Mouse (Mus musculus) retina, postnatal 7 days (tissue): Measurements from ENCODE around the gene Safb.

Experiments
- DNase-seq: peaks from one replicate; pipeline ENCODE4 v3.0.0-alpha.2; 2012; ENCODE audit warnings: low read depth, low spot score

Gene Safb

DNA sequence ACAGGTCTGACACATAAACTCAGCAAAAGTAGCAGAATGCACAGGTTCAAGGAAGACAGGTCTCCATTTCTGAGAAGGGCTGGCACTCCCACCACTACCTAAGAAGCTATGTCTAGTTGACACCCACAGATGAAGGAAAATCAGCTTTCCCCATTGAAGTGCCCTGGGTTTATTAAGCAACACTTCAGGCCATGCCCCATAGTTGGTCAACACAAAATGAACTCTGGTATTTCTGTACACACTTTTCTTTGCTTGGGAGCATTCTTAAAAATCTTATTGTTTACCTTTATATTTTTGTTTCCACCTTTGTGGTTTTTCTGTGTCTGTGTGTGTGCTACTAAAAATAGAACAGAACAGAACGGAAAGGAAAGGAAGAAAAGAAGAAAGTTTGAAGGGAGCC, 24.5 kb upstream of the Safb start:
- DNase-seq: no peak

DNA sequence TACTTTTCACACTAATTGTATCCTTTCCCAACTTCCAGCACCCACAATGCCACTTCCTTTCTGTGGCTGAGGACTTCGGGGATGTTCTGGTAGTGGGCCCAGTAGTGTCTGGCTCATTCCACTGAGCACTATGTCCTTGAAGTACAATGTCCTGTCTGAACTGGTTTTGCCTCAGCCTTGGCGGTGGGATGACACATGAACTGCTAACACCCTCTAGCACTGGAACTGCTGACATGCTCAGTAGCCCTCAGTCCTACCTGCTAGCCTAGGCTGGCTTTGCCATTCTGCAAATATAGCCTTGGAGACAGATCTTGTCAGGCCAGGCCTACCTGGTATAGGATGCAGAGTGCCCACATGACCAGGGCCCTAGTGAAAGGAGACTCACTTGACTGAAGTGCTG, 22.8 kb upstream of the Safb start:
- DNase-seq: no peak

DNA sequence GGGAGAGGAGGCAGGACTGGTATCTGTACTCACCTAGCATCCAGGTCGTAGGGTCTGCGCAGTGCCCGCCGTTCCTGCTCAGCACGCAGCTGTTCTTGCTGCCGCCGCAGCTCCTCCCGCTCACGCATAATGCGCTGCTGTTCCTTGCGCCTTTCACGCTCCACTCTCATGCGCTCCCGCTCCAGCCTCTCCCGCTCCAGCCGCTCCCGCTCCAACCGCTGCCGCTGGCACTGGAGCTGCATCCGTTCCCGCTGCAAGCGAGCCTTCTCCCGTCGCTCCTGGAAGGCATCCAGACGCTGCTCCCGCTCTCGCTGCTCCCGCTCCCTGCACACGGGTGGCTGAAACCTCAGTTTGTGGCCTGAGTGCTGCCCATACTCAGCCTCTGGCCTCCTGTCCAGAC, 18.3 kb upstream of the Safb start:
- DNase-seq: no peak

DNA sequence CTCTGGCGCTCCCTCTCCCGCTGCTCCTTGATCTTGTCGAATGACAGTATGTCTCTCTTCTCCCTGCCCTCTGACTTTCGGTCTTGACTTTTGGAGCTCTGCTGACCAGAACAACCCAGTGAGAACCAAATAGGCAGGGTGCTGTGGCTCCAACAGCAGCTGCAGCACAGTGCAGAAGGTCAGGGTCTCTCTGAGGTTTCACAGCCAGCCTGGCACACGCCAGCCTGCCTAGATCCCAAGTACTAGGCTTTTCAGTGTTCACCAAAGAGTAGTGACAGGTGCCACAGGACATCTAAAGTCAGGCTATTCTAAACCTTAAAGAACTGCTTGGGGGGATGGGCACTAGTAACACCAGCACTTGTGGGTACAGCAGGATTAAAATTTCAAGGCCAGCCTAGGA, 17.7 kb upstream of the Safb start:
- no peak for DNase-seq

DNA sequence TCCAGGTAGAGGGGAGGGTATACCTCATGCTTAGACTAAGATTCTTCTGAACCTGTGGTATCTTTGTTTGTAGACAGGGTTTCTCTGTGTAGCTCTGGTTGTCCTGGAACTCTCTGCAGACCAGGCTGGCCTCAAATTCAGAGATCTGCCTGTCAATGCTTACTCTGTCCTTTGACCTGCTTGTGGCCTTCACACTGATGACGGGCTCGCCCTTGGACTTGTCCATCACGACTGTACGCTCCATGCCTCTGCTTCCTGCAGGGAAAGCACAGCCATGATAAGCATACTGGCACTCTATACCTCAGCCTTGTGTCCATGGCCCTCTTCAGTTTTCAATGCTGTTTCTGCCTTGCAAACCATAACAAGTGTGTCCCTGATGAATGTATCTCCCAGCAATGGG, 17.3 kb upstream of the Safb start:
- DNase-seq: no peak

DNA sequence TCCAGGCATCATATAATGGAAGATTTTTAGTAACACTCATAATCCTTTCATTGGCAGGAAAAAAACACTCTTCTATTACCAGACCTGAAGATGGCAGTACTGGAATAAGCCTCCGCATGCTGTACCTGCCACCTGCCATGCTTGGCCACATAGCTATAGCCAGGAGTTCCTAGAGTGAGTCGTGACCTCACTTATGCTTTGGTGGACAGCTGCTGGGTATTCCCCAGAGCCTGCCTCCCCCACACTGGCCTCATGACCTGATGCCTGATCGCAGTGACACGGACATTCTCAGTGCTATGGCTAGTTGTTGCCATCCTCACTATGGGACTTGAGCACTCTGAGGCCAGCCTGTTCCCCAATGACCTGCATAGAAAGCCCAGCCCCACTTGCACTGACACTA, 14.3 kb upstream of the Safb start:
- no peak for DNase-seq

DNA sequence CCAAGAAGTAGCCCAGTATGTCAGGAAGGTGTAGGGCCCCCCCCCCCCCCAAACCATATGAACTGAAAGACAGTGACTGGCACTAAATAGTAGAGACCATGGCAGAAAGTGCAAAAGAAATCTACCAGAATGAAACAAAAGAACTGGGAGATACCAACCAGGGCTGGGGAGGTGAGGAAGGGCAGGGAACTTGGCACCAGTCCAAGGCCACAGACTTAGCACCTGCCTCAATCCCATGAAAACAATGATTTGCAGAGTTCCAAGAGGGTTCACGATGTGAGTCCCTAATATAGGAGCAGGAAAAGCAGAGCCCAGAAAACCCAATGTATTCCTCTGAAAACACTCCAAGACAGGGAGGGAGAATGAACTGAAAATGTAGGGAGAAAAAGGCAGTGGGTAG, 12.5 kb upstream of the Safb start:
- no peak for DNase-seq

DNA sequence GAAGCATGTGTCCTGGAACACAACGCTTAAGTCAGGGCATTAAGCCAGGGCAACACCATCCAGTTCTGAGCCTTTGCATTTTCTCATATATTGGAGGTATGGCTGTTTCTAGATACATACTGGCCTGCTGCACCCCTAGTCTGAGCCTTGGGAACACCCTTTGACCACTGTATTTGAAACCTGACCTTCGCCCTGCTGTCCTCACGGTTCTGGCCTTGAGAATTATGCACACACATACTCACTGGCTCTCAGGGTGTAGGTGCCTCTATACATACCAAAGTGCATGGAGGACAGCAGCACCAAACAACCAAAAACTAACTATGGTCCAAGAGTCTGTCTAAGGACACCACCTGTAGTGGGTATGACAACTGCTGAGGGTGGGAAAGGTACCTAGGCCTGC, 11.7 kb upstream of the Safb start:
- no peak for DNase-seq

DNA sequence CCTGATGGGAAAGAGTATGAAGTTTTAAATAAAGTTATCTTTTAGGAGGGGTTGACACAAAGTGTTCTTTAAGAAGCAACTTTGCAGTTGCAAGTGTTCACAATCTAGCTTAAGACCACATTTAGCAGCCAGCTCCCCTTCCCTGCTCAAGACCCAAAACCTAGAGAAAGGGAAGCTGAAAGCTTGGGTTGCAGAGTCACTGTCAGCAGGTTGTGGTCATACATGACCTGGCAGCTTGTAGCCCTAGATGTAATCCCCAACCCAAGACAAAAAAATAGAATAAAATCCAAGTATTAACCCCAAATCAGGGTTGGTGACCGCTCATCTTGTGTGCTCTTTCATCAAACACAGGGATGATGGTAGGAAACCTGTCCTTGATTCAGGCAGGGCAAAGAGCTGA, 1.6 kb upstream of the Safb start:
- no peak for DNase-seq

DNA sequence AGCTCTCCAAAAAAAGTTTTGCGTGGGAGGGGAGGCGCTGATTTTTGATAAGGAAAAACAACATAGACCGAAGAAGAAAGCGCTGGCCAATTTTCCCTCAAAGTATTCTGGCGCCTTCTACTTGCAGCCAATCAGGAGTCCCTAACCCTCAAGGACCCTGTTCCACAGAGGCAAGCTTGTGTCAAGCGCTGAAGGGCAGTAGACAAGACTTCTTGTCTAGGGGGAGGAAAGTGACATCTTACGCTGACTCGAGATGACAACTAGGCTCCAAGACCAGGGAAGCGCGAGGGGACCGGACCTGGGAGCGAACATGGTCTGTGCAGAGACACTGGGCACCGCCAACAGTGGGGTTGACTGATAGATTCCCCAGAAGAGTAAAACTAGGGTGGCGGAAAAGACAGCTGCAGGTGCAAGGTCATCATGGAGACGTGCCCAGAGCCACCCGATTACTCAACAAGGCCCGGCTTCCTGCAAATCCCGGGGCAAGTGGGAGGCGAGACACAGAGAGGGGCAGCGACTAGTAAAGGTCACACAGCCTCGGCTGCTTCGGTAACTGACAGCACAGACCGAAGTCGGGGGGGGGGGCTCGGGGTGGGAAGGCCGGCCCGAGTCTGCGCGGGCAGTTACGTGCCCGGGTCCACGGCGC, 891 bp upstream of the Safb start:
- no peak for DNase-seq

DNA sequence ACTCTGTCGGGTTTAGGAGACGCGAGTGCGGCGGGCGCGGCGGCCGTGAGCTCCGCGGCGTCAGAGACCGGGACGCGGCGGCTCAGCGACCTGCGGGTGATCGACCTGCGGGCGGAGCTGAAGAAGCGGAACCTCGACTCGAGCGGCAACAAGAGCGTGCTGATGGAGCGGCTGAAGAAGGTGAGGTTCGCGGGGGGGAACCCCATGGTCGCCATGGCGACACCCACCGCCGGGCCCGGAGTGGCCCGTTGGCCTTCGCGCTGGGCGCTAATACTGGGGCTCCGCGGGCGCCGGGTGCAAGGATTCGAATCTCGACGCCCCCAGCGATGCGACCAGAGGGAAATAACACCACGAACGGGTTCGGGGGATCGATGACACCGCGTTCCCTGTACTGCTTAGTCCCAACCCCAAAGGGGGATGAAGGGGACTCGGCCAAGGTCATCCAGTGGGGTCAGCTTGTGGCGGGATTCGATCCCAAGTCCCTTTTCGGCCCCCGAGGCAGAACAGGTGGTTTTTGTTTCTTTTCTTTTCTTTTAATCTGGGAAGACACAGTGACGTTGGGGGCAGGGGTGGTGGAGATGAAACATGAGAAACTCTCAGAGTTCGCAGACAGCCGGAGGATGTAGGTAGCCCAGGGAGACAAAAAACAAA, 671 bp downstream of the Safb start:
- DNase-seq: no peak

DNA sequence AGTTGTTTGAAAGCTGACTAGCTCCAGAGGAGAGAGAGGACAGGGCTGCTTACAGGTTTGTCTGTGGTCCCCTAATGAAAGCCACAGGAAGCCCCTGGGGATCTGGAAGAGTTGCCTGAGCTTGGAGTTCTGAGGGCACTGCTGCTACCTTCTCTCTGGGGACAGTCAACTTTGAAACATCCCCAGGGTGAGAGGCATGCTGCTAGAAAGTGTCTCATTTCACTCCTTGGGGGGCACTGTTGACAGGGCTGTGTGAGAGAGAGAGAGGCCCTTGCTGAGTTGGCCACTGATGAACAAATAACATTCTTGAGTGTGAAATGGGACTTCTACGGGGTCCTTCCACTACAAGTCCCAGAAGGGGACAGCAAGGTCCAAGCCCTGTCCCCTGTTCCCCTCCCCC, 3.1 kb downstream of the Safb start:
- DNase-seq: no peak

DNA sequence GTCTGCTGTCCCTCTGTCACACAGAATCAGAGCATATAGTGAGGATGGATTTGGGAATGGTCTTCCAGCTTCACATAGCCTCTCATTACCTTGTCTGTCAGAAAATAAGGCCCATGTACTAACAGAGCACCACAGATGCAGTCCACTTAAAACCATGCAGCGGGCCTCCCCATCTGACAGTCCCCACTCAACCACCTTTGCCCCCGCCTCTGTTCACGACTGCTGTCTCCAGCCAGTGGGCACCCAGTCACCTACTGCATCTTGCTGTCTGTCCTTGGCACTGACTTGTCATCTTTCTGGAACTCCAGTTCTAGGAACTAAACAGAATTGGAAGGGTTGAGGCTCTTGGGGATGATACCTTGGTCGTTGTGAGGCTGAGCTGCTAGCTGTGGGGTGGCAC, 4.3 kb downstream of the Safb start:
- DNase-seq: no peak

DNA sequence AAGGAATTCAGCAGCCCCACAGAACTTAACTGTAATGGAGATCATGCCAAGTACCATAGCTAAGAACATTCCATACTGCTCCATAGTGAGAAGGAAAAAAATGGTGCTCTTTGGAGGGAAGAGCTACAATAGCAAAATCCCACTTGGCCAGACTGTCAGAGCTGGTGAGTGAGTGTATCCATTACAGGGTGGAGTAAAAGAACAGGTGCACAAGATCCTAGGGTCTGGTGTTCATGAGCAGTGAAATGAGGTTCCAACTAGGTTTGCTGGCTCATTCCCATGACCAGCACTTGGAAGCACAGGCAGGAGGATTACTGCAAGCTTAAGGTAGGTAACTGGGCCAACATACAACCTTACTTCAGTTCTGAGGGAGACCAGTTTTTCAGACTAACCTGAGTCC, 7.9 kb downstream of the Safb start:
- DNase-seq: no peak

DNA sequence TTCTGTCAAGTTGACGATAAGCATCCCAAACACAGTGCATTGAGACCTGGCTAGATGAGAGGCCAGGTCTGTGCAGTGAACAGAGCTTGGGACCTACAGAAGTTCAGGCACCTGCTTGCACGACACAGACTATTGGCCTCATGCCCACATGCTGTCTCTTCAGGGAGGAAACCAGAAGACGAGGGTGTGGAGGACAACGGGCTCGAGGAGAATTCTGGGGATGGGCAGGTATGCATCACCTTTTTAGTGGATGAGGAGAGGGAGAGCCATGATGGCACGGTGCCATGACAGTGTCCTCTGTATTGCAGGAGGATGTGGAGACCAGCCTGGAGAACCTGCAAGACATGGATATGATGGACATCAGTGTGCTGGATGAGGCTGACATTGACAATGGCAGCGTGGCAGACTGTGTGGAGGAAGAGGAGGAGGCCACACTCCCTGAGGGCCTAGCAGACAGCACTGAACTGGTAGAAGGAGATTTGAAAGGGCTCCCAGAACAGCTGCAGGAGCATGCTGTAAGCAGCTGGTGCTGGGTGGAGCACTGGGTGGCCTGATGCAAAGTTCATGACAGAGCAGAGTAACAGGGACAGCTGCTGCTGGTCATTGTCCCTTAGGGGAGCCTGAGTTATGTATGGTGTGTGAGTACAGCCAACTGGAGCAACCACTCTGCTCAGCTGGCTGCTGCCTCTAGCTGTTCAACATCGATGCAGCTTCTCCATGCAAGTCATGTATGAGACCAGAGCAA, 9.1 kb downstream of the Safb start:
- no peak for DNase-seq

DNA sequence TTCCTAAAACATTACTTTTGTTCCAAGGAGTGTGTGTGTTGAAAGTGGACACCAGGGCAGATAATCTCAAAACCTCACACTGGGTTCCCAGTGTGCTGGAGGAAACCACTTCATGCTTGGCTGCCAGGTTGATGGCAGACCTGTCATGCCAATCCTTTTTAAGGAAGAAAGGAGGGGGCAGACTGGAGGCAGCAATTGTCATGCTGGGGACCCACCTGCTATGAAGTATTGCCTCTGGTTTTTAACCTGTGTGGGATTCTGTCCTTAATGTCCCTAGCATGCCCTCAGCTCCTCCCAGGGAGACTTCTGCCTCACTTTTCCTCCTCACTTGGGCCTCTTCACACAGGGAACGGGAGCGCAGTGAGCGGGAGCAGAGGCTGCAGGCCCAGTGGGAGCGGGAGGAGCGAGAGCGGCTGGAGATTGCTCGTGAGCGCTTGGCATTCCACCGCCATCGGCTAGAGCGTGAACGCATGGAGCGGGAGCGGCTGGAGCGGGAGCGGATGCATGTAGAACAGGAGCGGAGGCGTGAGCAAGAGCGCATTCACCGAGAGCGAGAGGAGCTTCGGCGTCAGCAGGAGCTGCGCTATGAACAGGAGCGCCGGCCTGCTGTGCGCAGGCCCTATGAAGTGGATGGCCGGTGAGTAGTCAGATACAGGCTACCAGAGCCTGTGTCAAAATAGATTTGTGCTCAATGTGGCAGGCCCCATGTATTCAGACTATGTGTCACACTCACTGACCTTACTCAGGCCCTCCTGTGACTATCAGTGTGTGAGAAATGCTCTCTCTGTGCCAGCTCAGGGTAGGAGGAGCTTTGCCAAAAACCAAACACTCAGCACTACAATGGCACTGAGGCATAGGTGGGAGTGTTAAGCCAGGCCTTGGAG, 18.8 kb downstream of the Safb start:
- DNase-seq: no peak

DNA sequence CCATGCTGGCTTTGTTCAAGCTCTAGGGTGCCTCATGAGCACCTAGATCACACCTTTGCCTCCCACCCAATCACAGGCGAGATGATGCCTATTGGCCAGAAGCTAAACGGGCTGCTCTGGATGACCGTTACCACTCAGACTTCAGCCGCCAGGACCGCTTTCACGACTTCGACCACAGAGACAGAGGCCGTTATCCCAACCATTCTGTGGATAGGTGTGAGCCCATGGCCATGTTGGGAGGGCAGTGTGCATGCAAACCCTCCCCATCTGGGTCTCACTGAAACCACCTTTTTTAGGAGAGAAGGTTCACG, 19.4 kb downstream of the Safb start:
- no peak for DNase-seq

DNA sequence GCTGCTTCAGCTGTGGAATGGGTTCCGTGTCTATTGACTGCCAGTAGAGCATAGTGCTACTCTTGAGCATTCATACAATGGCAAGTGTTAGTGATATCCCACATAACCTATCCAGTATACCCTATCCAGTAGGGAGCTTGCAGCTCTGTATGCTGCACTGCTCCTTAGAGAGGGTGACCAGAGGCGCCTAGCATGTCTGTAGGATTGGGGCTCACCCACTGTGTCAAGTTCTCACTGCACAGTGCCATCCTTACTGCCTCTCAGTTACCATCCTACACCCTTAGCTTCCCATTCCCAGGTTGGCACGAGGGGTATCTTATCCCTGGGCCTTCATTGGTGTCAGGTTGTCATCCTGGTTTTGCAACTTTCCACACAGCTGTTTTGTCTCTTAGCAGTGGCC, 19.8 kb downstream of the Safb start:
- DNase-seq: no peak

DNA sequence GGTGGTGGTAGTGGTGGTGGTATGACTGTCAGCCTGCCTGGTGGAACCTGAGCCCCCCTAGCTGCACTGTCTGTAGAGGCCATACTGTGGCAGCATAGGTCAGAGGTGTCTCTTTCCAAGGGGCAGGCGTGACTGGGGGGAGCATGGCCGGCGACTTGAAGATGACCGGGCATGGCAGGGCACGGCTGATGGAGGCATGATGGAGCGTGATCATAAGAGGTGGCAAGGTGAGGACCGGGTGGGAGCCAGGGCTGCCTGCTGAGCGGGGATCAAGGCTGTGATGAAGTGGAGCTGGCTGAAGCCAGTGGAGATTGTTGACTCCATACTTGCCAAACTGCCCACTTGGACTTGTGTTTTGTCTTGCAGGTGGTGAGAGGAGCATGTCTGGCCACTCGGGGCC, 20.8 kb downstream of the Safb start:
- no peak for DNase-seq

DNA sequence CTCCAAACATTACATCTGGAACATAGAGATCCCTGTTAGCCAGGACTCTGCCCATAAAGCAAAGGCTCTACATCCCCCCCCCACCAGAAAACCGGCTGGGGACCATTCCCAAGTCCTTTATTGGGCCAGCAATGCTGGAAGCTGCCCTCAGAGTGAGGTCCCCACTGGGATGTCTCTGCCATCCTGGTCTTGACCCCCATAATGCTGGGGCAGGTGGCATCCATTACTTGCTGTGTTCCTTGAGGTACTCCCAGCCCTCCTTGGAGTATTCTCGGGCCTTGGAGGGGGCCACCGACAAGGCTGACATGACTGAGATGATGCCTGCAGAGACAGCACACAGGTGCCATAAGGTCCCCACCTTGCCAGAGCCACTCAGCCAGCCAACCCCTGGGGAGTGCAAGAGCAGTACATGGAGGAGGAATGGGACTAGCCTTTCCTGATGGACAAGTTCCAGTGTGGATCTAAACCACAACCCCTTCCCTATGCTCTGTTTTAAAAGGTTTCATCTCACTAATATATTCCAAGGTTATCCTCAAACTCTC, 23.0 kb downstream of the Safb start:
- no peak for DNase-seq

DNA sequence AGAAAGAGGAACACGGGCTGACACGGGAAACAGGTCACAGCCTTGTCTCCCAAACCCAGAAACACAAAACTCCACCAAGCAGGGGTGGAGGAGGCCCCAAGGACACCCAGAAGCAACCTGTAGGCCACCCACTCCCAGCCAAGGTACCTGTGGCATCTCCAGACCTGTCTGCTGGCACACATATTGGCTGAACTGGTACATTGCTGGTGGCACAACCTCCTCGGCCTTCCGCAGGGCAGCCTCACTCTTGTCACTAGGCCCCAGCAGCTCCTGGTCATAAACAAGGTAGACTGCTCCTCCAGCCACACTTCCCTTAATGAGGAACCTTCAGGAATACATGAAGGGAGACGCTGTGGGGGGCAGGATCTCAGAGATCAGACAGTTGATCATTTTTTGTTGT, 24.1 kb downstream of the Safb start:
- no peak for DNase-seq
